Mouse (Mus musculus): ENCODE results near the gene Cpn1.
"Not testable (repeated sequence)": the region's sequence is repeated elsewhere in the genome, so short reads cannot be mapped to it uniquely, and the experiment has no call there.

Gene Cpn1

GRCm38 (mm10) chr19:43981992-43982391, 4.4 kb downstream of the Cpn1 start:
- DNase-seq (ENCODE audit: low spot score) = no peak

DNA sequence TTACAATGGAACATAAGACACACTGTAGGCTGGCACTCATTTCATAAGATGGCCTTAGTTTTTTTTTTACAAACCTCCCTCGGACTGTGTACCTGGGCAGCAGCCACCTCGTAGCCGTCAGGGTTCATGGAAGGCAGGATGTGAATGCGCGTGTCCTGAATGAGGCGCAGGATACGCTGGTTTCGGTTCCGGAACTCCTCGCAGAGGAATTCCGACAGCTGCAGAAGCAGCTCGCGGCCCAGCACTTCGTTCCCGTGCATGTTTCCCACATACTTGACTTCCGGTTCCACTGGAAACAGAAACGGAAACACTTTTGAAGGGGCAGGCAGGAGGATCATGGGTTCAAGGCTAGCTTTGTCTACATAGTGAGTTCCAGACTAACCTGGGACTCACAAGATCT, 5.6 kb downstream of the Cpn1 start:
- no peak for DNase-seq (ENCODE audit: low spot score)

DNA sequence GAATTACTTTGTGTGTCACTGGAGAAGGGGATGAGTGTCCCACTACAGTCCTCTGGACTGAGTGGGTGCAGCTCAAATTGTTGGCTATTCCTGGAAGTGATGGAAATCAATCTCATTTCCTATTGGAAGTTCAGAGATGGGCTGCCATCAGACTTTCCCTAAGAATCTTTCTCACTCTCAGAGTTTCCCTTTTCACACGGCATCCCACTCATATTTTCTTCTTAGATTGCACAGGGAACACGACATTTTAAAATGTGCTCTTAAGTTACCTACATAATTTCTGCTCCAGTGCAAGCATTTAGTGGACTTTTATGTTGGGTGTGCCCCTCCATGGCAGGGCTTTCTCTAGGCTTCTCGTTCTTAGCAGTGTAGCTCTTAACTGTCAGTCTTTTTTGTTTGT, 8.6 kb downstream of the Cpn1 start:
- DNase-seq (ENCODE audit: low spot score) = no peak

DNA sequence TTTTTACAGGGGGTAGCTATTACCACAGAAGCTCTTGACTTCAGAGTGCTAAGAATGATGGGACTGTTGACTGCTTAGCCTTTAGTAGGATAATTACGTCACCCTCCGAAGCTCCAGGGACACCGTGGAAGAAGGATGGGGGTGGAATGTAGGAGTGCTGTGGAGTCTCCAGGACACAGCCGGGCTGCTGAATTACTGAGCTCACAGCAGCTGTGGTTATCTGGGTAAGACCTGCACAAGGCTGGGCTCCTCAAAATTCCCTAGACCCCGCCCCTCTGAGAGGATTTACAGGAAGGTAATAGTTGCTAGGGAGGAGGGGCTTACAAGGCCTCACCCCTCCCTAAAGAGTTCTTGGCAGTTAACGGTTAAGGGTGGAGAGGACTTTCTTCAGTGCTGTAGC, 9.7 kb downstream of the Cpn1 start:
- no peak for DNase-seq (ENCODE audit: low spot score)

DNA sequence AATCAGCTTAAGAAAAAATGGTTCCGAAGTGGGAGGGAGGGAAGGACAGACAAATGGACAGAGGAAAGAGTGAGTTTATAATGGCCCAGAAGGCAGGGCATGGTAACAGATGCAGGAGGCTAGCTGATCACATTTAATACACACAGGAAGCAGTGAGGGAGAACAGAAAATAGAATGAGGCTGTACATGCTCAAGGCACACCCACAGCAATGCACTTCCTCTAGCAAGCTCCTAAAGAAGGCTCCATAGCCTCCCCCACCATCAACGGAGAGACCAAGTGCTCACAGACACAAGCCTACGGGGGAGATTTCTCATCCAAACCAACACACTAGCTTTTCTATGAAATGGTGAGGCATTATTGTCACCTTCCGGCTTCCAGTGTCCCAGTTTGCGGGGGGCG, 12.1 kb downstream of the Cpn1 start:
- no peak for DNase-seq (ENCODE audit: low spot score)

- DNase-seq (ENCODE audit: low spot score) = no peak
Observed at GRCm38 (mm10) chr19:43973711-43974110, 12.6 kb downstream of the Cpn1 start.

DNA sequence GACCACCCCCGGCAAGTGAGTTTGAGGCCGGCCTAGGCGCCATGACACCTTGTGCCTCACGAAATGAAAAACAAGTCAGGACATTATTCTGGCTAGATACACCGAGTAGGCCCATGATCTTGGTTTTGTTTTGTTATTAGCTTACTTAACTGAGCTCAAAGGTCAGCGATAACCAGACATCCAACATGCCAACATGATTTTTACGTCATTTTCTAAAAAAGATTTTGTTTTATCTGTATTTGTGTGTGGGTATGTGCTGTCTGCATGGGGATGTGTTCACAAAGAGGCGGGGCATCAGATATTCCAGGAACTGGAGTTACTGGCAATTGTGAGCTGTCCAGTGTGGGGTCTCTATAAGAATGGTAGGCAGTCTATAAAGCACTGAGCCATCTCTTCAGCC, 14.2 kb downstream of the Cpn1 start:
- DNase-seq (ENCODE audit: low spot score) = no peak

- no peak for DNase-seq (ENCODE audit: low spot score)
Observed at GRCm38 (mm10) chr19:43968436-43969026, 17.8 kb downstream of the Cpn1 start.

DNA sequence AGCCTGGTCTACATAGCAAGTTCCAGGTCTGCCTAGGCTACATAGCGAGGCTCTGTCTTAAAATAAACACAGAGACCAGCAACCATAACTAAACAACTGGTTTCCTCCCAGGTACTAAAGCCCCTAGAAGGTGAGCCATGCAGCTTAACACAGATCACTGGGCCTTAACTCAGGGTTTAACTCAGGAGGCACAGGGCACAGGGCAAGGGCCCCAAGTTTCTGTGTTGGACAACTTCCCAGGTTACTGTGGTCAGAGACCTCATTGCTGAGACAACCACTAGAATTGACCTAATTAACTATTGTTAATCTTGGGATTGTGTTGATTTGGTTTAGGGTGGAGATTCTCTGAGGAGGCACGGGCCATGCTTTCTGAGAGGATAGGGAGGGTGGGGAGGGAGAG, 19.9 kb downstream of the Cpn1 start:
- DNase-seq (ENCODE audit: low spot score) = no peak

DNA sequence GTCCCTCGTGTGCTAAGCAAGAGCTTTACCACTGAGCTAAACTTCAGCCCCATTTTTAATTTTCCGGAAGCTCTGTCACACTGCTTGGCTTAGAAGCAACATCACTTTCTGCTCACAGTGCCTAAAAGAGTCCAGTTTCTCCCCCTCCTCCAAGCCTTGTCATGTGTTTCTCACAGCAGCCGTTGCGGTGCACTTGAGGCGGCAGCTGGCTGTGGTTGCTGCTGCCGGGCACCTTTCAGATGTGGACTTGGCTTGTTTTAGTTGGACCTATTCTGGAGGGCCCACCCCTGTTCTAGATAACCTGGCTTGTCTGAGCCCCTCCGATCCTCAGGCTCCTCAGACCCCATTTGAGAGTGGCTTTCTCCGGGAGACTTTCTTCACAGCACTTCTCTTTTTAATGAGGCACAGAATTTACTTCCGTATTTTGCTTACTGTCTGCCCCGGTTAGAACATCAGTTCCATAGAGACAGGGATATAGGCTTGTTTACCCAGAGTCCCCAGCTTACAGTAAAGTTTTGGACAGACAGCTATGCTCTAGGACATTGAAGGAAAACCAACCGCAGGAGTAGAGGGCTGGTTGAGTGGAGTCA, 20.8 kb downstream of the Cpn1 start:
- no peak for DNase-seq (ENCODE audit: low spot score)

GRCm38 (mm10) chr19:43962795-43963194, 23.6 kb downstream of the Cpn1 start:
- DNase-seq (ENCODE audit: low spot score) = no peak

- no peak for DNase-seq (ENCODE audit: low spot score)
Observed at GRCm38 (mm10) chr19:43961185-43961584, 25.2 kb downstream of the Cpn1 start.

- no peak for DNase-seq (ENCODE audit: low spot score)
Observed at GRCm38 (mm10) chr19:43960014-43960413, 26.3 kb downstream of the Cpn1 start.

- DNase-seq (ENCODE audit: low spot score) = peak; percentile 89
Observed at GRCm38 (mm10) chr19:43959162-43959561, 27.2 kb downstream of the Cpn1 start.

DNA sequence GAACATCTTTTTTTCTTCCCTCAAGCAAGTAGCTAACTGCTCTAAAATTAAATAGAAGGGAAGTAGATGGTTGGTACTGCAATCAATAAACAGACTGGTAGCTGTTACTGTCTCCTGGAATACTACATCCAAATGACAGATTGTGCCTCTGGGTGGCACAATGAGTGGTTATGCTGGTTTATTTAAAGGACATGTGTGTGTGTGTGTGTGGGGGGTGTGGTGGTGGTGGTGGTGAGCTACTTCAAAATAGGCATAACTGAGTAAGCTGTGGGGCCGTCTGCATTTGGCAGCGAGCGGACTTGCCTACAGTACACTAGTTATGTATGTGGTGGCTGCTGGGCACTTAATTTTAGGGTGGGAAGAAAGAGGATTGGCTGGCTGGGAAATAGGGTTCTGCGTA, 28.5 kb downstream of the Cpn1 start:
- no peak for DNase-seq (ENCODE audit: low spot score)

DNA sequence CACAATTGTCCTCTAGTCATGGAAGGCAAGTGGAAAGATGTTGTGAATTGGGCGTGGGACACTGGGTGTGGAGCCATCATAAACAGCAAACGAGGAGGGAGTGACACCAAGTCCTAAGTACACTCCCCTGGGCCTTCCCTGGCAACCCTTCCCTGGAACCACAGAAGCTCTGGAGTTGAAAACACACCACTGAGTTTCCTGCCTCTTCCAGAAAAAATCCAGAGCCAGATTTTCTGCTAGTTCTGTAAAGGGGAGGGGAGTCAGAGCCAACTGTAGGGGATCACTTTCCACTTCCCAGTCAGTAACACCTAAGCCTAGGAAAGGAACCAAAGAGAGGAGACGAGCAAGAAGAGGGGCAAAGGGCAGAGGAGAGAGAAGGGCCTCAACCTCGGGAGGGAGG, 29.0 kb downstream of the Cpn1 start:
- DNase-seq (ENCODE audit: low spot score) = no peak

GRCm38 (mm10) chr19:43955266-43955665, 31.1 kb downstream of the Cpn1 start:
- DNase-seq (ENCODE audit: low spot score) = no peak

- no peak for DNase-seq (ENCODE audit: low spot score)
Observed at GRCm38 (mm10) chr19:43954864-43955263, 31.5 kb downstream of the Cpn1 start.

- DNase-seq (ENCODE audit: low spot score) = not testable (repeated sequence)
Observed at GRCm38 (mm10) chr19:43952936-43953335, 33.4 kb downstream of the Cpn1 start.

DNA sequence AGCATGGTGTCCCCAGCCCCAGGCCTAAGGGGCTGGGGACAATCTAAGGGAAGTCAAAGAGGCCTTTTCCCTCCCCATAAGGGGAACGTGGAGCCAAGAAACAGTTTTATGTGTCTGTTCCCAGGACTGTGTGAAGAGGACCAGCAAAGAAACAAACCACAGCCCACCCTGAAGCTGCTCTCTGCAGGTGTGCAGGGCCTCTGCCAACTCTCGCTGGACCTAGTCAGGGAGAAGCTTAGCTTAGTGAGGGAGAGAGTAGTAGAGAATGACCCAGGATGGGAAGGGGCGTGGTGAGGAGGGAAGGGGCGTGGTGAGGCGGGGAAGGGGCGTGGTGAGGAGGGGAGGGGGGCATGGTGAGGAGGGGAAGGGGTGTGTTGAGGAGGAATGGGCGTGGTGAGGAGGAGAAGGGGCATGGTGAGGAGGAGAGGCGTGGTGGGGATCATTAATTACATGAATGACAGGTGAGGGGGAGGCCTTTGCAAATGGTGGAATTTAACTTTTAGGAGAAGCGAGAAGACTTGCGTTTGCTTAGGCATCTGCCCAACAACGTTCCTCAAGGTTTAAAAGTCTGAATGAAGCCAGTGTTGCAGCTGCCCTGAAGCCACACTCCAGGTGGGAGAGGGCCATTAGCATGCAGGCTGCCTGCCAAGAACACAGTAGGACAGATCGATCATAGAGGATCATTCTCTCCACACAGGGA, 37.1 kb downstream of the Cpn1 start:
- DNase-seq (ENCODE audit: low spot score) = no peak

GRCm38 (mm10) chr19:43944566-43944965, 41.8 kb downstream of the Cpn1 start:
- DNase-seq (ENCODE audit: low spot score) = no peak

GRCm38 (mm10) chr19:43943076-43943475, 43.3 kb downstream of the Cpn1 start:
- DNase-seq (ENCODE audit: low spot score) = no peak

DNA sequence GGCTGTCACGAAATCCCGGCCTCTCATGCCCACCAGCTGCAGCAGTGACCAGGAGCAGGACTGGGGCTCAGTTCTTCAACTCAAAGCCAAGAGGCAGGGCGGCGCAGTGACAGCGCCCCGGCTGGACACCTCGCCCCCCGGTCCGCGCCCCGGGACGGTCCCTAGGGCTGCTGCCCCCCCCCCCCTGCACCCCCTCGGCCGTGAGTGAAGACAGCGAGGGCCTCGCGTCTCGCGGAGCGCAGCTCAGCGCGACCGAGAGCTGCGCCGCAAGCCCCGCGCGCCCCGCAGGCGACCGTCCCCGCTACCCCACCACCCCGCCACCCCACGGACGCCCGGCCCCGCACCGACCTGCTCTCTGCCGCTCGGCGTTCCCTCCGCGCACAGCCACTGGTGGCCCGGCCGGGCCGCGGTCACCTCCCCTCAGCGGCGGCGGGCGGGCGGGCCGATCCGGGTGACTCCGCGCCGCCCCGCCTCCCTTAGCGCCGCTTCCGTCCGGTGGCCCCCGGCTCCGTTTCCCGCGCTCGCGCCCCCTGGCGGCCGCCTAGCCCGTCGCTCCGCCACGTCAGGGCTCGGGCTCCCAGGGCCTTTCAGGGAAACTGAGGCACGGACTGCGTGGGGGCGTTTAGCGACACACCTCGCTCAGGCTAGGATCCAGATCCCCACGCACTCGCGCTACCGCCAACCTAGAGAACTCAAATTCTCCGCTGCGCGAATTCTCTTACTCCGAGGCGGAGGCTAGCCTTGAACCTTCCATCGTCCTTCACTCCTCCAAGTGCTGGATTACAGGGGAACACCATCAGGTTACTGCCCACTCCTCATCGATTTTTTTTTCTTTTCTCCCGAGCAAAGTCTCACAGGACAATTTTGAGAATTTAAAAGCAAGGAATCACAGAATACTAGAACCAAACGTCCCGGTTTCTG, 46.3 kb downstream of the Cpn1 start, which contains the start of gene Dnmbp:
Gene Dnmbp, minus strand, starts transcription at position 423 of the 921 bp plus-strand sequence.
- peak; percentile 98 for DNase-seq (ENCODE audit: low spot score)
